Mouse (Mus musculus) lung, adult 18-20 months (tissue): ENCODE data around the gene Zfp811.

ENCODE experiments used
- DNase-seq, 2 experiments: peaks; one replicate each; pipeline ENCODE4 v3.0.0; 2022; ENCODE audit warnings: mixed read lengths in 2 of 2

Gene Zfp811

GRCm38 (mm10) chr17:32752813-32753360 lies 56.8 kb downstream of the Zfp811 start:
- no peak for DNase-seq

GRCm38 (mm10) chr17:32750611-32751010 lies 59.1 kb downstream of the Zfp811 start:
- DNase-seq = no peak
